Mouse (Mus musculus): ENCODE measurements at regions not wholly inside any gene's neighbourhood (a gene's known extent, or its start where the extent isn't known, plus 50 kb on each side); places are given as distances from the start of the nearest gene placed in this dataset.

DNA sequence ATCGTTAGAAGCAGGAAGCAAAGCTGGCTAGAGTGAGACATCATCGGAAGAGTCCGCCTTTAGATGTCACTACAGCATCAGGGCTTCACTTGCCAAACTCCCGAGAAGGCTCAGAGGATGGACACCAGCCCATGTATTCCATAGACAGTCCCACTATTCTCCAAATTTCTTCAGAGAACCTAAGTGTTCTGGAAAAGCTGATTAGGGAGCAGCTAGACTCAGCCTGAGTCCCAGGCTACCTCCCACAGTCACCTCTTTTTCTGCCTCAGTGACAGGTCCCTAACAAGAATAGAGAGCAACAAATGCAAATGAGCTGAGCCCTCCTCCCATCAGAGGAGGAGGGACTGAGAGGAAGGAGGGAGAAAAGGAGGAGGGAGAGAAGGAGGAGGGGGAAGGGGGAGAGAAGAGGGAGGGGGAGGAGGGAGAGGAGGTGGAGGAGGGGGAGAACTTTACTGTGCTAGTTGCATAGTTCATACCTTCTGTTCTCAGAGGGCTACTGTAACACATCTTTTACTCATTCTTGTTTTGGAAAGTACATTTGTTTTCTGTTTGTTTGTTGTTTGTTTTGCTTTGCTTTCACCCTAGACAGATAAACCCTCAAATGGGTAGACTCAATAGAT is 465.8 kb downstream of the Tmem182 start:
- no peak for DNase-seq

DNA sequence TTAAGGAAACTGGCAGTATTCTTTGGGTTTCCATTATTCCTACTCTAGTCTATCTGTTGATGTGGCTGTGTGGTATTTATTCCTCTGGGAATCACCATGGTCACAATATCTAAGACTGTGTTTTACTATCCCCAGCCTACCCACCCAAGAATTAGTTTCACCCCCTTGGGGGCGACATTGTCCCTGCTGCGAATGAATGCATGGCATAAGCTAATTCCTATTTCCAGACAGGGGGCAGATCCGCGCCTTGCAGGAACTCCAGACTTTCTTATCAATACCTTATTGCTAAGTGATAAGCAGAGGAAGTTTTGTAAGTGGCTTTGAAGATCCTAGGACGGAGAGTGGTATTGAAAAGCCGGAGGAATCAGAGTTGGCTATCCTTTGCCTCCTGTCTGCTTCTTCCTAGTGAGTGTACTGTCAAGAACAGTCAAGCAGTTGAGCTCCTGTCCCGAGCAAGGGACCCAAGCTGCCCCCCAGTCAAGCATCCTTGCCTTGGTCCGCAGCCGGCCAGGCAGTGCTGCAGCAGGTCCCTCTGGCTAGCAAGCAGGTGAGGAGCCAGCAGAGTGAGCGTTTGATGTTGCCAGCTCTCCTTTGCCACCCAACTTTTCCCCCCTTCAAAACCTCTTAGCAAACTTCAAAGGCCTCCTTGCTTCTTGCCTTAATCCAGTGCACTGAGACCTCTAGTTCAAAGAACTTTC is 469.3 kb downstream of the Tmem182 start:
- DNase-seq: no peak

DNA sequence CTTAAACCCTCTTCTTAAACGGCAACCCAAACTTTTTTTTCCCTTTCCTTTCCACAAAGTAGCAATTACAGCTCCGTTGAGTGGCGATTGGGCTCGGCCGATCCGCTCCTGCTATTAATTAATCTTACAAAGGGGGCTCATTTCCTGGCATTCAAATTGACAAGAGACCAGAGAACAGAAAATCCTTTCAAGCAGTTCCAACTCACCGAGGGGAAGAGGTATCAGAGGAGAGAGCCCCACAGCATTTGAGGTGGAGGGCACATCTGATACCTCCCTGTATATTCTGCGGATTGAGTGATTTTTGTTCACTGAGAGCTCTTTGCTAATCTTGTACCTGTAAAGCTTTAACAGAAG is 469.8 kb downstream of the Tmem182 start:
- DNase-seq: no peak

DNA sequence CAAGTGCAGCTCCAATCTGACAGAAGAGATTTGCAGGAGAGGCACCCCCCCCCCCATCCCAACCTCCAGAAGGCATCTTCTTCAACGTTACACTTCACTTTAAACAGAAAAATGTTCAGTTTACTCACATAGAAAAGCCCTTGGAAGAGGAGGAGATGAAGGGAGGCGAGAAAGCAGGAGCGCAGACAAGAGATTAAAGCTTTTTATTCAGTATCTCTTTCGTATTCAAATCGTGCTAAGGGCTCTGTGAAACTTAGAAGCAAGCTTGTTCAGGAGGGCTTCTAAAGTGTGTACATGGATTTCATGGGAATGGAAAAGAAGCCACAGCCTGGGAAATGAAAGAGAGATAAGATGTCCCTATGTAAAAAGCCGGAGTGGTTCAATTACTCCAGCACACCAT is 470.2 kb downstream of the Tmem182 start:
- no peak for DNase-seq

DNA sequence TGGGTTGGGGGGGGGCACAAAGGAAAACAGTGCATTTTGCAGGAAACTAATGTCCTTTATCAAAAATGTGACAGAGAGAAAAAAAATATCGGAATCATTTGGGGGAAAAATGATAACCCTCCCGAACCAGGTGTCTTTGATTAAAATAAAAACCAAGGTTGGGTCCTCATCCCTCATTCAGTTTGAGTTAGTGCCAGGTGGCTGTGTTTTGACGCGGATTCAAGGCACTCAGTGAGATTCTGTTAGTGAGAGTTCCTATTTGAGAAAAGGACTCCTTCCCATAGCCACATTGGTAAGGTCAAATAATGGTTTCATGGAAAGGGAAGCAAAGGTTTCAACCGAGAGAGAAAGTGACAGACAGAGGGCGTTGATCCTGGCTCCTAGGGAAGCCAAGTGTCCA is 470.9 kb downstream of the Tmem182 start:
- DNase-seq: no peak

DNA sequence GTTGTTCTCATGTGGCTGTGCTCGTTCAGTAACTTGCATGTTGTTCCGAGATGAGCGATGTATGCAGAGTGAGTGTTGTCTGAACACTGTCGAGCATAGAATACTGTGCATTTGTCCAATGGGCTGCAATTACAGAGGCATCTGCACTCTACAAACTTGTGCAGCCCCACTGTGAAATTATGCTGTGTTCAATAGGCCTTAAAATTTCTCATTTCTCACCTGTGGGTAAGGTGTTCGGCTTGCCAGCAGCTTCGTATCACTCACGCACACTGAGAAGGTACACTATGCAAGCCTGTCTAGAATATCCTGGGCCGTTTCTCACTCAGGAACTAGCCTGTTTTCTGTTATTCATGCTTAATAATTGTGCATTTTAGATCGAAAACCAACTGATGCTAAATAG is 479.8 kb downstream of the Tmem182 start:
- no peak for DNase-seq

DNA sequence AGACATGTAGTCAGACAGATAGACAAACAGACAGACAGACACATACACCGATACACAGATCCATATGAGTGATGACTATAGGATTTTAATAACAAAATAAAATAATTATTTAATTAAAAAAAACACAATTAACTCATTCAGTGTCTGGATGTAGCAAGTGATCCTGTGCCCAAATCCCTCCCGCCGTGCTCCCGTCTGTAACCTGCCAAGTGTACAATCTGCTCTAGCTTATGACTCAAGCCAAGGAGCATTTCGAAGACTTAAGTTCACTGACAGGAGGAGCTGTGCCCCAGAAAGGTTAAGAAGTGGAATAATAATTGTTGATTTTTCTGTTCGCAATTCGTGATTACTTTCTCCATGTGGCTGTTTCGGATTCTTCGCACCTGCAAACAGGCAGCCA is 480.8 kb downstream of the Tmem182 start:
- DNase-seq: no peak

DNA sequence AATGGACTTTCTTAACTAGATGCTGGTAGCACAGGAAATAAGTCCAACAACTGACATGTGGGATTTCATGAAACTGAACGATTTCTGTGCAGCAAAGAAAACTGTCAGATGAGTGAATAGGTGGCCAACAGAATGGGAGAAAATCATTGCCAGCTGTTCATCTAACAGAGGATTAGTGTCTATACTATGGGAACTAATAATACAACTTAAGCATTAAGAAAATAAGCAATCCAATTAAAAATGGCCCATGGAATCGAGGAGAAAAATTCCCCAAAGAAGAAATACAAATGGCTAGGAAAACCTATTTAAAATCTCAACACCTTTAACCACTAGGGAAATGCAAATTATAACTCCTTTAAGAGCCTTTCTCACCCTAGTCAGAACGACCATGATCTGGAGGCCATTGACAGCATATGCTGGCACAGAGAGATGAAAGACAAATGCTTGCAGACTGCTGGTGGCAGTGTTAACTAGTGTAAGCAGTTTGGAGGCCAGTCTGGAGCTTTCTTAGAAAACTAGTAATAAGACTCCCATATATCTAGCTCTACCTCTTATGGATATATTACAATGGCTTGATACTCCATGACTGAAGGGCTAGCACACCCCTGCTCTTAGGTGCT is 521.6 kb downstream of the Tmem182 start:
- no peak for DNase-seq

DNA sequence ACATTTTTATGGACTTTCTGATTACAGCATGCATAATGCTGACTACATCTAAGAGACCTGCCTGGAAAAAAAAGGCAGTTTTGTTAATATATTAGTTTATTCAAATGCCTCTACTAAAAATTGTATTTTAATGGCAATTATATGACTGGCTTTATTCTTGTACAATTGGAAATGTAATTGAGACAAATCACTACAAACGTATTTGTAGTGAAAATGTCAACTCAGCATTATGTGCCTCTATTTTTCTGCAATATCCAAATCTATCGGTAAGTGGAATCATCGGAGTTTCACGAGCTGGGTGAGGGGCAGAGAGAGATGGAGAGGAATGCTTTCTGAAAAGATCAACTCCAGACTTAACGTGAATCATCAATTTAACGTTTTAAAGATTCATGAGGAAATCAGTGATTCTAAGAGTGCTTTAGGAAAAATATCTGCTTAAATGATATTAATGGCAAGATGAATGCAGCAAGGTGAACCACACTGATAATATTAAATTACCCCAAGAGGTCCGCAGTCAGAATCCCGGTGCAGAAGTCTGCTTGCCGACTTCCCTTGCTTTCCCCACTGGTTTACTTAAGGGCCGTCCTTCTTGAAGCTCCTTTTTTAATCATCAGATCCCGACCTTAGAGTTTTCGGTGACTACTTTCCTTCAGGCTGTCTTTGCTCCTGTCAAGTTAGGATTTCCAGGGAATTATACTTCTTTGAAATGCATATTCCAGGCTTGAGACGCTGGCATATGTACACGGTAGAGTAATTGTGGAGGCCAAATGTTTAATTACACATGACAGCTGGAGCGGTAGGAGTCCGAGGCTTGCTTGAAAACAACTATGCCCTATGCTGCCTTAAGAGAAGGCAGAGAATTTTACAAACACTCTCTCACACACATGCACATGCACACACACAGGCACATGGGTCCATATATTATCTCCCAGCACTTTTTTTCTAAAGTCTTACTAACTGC is 544.7 kb downstream of the Tmem182 start:
- no peak for DNase-seq

DNA sequence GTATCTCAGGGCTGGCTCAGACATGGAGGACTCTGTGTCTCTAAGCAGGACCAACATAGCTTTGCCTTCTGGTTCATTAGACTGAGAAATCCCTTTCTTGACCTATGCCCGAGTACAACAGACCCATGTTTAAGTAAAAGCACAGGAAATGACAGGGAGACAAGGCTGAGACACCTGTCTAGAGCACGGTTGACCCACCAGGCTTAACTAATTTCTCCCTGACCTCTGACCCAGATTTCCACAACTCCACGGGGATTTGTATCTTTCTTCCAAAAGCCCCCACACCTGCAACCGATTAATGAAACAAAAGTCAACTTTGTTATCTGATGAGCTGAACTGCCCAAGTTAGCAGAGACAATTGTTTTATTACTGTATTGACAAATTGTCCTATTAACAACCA is 553.7 kb downstream of the Tmem182 start:
- DNase-seq: no peak

DNA sequence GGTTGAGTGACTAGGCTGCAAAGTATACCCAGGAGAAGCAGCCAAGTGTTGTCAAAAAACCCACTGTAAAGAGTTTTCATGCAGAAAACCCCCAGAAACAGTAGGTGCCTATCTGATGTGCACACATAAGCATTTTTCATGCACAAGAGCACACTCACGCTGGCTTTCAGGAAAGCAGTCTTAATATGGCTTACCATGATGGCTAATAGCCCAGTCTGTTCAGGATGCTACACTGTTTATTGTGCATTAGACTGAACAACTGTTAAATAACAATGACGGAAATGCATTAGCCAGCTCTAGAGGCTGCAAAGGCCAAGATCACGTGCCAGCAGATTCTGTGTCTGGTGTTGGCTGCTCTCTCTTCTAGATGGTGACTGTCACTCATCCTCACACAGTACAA is 556.1 kb downstream of the Tmem182 start:
- DNase-seq: no peak

DNA sequence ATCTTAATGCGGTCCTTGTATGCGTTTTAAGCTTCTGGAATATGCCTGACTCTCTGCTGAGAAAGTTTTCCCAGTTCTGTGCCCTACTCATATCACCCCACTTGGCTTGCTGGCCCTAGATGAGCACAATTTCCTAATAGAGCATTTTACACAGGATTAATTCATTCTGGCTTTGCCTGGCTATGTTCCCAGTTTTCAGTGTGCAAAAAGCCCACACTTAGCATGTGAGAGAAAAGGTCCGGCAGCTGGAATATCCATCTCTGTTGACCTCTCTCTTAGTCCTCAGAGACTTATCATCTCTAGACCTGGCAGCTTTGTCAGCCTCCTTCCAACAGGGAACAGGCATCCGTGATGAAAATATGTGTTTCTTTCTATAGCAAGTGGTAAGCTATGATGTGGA is 574.6 kb downstream of the Tmem182 start:
- DNase-seq: no peak

DNA sequence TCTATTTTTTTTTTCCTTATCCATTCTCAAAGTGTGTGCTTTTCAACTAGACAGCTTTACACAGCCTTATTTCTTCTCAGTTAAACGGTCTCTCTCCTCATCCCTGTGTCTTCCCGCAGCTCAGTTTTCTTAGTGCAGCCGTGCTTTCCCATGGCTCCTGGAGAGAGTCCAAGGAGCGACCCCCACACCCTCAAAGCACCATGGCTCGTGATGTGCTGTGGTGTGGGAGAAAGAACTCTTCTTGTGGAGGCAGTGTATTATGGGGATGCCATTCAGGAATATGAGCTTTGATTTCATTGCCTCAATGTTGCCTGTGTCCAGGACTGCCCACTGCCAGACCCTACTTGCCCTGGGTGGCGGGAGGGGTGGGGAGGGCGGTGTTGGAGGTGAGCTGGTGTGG is 576.1 kb downstream of the Tmem182 start:
- DNase-seq: no peak

DNA sequence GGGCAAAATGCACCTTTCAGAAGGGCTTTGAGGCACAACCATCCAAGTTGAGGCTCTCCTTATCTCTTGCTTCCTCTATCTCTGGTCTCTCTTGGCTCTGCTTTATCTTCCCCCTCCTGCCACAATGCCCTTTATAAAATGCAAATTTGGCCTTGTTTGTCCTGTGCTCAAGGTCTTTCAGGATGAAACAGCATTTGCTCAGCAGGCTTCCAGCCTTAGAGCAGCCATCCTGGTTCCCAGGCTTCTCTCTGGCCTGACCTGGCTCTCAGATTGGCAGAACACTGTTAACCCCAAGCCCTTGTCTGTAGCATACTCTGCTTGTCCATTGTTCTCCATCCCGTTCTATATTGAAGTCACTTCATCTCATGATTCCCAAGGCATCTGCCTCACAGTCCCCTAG is 579.3 kb downstream of the Tmem182 start:
- no peak for DNase-seq

DNA sequence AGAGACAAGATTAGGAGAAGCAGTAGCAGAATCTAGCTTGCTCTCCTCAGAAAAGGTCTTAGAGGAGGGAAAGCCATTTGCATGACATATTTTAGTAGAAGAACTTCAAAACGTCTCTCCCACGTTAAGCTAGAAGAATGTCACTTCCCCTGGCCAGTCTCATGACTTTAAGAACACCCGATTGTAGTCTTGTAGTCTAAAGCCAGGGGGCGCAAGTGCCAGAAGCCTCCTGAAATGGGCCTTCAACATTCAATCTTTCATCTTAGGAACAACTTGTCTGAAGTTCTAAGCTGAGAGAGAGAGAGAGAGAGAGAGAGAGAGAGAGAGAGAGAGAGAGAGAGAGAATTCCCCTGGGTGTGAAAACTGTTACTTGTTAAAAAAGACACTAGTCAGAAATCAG is 581.0 kb downstream of the Tmem182 start:
- no peak for DNase-seq

DNA sequence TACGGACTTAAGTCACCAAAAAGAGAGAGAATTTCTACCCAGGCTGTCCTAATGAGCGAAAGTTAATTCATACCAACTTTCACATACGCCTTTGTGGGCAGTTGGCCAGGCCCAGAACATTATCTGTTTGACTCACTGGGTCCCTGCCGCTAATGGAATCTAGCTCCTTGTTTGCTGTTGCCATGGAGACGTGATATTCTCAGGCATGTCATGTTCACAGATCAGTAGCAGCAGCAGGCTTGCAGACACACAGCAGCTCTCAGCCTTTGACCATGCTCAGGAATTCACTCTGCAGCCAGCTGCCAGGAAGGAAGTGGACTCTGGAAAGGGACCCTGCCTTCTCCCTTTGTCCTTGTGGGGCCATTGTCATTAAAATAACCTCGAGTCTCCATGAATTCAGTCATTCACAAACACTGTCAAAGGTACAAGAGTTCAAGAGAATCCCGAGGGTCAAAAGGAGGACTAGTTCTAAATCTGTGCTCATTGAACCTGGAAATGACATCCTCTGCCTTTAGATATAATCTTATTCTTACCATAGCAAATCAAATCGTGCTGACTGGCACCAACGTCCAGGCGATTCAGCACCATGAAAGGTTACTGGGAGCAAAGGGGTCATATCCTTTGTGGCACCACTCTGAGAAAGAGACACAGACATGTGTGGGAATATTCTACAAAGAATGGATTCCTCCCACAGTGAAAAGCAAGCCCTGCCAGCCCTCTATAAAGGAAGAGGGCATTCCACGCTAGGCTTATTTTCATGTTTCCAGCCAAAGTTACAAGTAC is 584.9 kb downstream of the Tmem182 start:
- no peak for DNase-seq

DNA sequence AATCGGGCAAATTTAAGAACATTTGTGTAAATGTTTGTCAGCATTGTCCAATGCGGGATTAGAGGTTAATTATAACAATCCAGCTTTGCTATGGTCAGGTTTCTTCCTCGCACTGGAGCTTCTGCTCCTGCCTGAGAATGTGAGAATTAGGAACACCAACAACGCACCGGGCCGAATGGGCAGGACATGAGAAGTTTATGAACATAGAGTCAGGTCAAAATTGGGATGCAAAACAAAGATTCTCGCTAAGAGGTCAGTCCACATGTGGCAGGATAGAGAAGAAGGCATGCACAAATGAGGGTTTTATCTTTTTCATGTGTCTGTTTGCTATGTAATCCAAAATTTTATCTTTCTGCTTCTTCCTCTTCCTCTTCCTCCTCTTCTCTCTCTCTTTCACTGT is 585.7 kb downstream of the Tmem182 start:
- DNase-seq: no peak

DNA sequence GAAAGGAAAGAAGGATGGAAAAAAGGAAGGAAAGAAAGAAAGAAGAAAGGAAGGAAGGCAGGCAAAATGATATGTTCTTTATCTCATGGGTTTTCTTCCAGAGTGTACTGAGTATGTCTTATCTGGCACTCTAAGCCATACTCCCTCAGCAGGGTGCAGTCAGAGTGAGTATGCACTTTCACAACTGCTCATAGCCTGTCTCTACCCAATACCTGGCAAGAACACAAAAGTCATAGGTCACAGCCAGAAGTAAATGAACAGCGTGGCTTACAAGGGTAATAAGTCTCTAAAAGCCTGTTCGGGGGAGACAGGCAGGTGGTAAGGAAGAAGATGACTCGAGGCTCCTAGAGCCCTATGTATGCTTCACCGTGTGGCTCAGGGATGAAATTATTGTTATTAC is 587.9 kb downstream of the Tmem182 start:
- DNase-seq: no peak

DNA sequence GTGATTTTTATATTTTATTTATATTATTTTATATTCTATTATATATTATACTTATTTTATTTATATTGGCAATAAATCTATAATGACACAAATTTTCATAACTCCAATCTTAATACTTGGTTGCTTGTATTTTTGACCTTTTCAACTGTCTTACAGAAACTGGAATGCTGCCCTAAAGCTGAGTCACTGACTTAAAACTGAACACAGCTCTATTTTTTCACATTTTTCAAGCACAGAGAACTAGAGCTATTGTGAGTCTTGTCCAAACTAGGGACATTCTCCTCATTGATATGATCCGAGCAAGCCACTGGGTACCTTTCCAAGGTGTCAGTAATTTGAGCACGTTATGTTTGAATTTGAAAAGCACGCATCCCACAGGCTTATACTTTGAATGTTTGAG is 589.7 kb downstream of the Tmem182 start:
- DNase-seq: no peak

DNA sequence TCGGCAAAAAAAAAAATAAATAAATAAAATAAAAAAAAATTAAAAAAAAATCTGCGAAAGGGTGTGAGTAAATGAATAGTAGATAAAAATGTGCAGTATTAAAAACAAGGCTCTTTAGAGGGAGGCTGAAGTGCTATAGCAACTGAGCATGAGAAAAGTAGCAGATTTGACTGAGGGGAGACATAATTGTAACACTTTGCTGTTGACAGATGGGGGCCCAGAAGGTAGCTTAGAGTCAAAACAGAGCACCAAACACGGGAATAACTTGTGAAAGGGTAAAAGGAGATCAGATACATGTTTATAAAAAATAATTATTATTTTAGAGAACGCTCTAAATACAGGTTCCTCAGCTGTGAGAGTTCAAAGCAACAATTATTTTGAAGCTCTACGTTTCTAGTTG is 605.1 kb downstream of the Tmem182 start:
- no peak for DNase-seq

DNA sequence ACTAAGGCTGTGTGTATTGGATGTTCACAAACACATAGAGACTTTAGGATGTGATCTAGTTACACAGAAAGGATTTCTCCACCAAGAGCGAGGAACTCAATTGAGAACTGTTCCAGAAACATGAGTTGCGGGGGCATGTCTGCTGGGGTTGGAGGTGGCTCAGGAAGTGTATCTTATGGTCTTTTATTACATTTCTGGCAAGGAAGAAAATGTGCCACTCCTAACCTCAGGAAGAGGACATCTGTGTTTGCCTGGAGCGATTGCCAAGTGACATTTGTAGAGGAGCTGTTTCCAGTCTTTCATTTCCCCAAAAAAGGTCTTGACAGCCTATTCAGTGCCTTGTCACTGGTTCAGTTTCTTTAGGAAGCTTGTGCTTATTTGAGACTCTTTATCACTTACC is 606.2 kb downstream of the Tmem182 start:
- DNase-seq: no peak

DNA sequence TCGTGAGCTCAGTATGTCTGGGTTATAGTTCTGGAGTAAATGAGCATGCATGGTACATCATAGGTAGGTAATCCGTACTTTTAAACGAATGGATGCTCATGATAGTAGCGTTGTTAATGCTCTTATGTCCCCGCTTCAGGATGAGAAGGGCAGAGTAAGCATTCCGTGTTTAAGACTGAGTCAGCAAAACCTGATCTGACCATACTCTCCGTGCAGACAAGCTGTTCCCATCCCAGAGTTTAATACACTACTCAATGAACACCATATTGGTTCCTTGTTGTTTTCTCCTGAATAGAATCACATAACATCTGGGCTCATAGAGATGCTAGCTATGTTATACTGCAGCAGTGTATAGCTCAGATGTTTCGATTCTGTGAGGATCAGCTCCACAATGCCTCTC is 606.7 kb downstream of the Tmem182 start:
- DNase-seq: no peak

Measured in thymus, postnatal 4 days (tissue).